Comparison of ENCODE assay signal across 8 mouse cellular contexts in the genomic region with DNA sequence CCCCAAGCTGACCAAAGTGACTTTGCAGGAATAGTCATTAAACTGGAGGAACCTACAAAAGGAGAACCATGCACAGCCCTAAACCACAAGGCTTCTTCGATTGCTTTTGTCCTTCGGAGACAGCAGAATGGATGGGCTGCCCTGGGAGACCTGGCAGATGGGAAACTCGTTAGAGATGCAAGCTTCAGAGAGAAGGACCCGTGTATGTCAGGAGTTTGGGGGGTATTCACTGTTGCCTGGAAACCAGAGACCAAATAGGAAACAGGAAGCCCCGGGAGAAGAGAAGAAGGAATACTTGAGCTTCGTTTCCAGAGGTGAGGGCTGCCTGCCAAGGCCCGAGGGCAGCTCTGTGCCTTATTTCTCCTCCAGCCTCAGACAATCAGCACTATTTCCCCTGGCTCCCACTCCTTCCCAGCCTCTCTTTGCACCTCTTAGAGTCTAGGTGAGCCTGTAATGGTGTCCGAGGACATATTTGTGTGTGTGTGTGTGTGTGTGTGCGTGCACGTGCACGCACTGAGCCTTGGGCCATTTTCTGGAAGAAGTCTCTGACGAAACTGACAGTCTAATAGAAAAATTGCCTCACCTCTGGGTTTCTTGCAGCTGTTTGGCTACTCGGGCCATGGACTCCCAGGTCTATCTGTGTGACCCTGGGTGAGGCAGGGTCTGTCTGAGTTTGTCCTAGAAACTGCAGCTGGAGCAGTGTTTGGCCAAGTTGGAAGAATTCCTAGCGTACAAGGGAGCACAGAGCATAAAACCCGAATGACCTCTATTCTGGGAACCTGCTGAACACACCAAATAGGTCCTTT. TPM values are rescaled to one million over a fixed set of nuclear protein-coding genes. Genes with fewer than 3 reads are reported as not detected.
DNase-seq lines count a peak whose midpoint lies in the region; ATAC-seq and TF ChIP-seq lines count a peak whose summit lies in the region.

No protein-coding gene starts in this region.

- H3K27me3 ChIP-seq in intestine, embryonic 16.5 days (replicated peaks; ENCODE audit: control insufficient read depth, insufficient read depth, low read length): no peaks in the 10 kb centered on the region

- TF ChIP-seq CTCF in gastrocnemius, adult 2 months (IDR thresholded peaks at IDR 0.05): no peak
- no peak for TF ChIP-seq CTCF in left cerebral cortex, adult 2 months (IDR thresholded peaks at IDR 0.05)

- peak; percentile 46 for DNase-seq in right cerebral cortex, postnatal 4 days
- no peak for DNase-seq in right cerebral cortex, postnatal 25 days
- peak; percentile 67 for DNase-seq in gastrocnemius, adult 2 months
- peak; percentile 58 for DNase-seq in retina, postnatal 1 day
- DNase-seq in left cerebral cortex, adult 2 months (ENCODE audit: extremely low spot score in 1 of 2, low spot score in 2 of 2): no peak
- DNase-seq in c-Kit-positive CD71-positive TER-119-positive erythroid progenitor cells, embryonic 14.5 days (ENCODE audit: low spot score): no peak
- DNase-seq in adrenal gland, adult 18-20 months (ENCODE audit: low spot score in 2 of 2): no peak

- H3K4me1 ChIP-seq in intestine, embryonic 16.5 days (ENCODE audit: control insufficient read depth, insufficient read depth, low read length): peaks cover 32% of the 10 kb centered on the region

- H3K4me2 ChIP-seq in intestine, embryonic 16.5 days (ENCODE audit: low read depth, low read length): no peak overlapping the region

- H3K27ac ChIP-seq in gastrocnemius, adult 2 months: peak overlapping the region; percentile 74
- peak overlapping the region; percentile 36; the same call in 1 of the 2 replicates for H3K27ac ChIP-seq in intestine, embryonic 16.5 days (ENCODE audit: low read length)
- H3K27ac ChIP-seq in left cerebral cortex, adult 2 months: no peak overlapping the region

- WGBS in intestine, embryonic 16.5 days: 45% methylated on average over 15 of the region's 15 CpGs

- peak overlapping the region; percentile 4; the same call in 1 of the 2 replicates for H3K4me3 ChIP-seq in gastrocnemius, adult 2 months
- H3K4me3 ChIP-seq in intestine, embryonic 16.5 days (ENCODE audit: low read length): no peak overlapping the region
- H3K4me3 ChIP-seq in left cerebral cortex, adult 2 months: no peak overlapping the region

- no peaks in the 10 kb centered on the region for H3K36me3 ChIP-seq in intestine, embryonic 16.5 days (ENCODE audit: control insufficient read depth, insufficient read depth, low read length)

- H3K9ac ChIP-seq in intestine, embryonic 16.5 days (ENCODE audit: low read depth, low read length): no peak overlapping the region

- ATAC-seq in intestine, embryonic 16.5 days: no peak

- no peaks in the 10 kb centered on the region for H3K9me3 ChIP-seq in intestine, embryonic 16.5 days (ENCODE audit: control insufficient read depth, low read length)

- intact Hi-C loops in gastrocnemius, adult 2 months (cut with DNase I): loop anchor here (5.0 kb wide), 1 partner anchor 132 kb away; no protein-coding TSS in a partner anchor
- intact Hi-C loops in left cerebral cortex, adult 2 months (cut with DNase I): no loop called here

RNA-seq across cellular contexts. Expression of a gene that starts 35.9 kb away (rescaled TPM):
- total RNA-seq in gastrocnemius, adult 2 months (2021): 10 to 100 TPM; 28.5 to 35.2 TPM
- 38.6 and 47.1 TPM in 2 replicates for polyA plus RNA-seq in intestine, embryonic 16.5 days (2015; fragmentation: Nextera tagmentation; extraction: Ambion mirVana)
- total RNA-seq in left cerebral cortex, adult 2 months (2021): 10 to 100 TPM; 74.0 to 78.6 TPM
- total RNA-seq in adrenal gland, adult 18-20 months (2021): 10 to 100 TPM; 49.1 to 57.9 TPM

Comparison
In these comparisons a context has a peak if more than half of its experiments do, and no peak if none do; other contexts are left out.
1. DNase-seq: peak in right cerebral cortex, postnatal 4 days (single experiment), gastrocnemius, adult 2 months (single experiment) and retina, postnatal 1 day (single experiment); none in right cerebral cortex, postnatal 25 days (single experiment), left cerebral cortex, adult 2 months (0 of 2), c-Kit-positive CD71-positive TER-119-positive erythroid progenitor cells, embryonic 14.5 days (single experiment) and adrenal gland, adult 18-20 months (0 of 2).